Mouse (Mus musculus) lung, embryonic 14.5 days (tissue): Measurements from ENCODE around the gene Erich3. TPM values are rescaled to one million over a fixed set of nuclear protein-coding genes. Genes with fewer than 3 reads are reported as not detected.

Experiments used
- ATAC-seq: fragments of 200-750 bp; cut with Nextera tagmentation; 2 replicates; pipeline ENCODE4 v1.8.0; 2017; ENCODE audit warnings: mild to moderate bottlenecking, moderate TSS enrichment, moderate library complexity; ENCODE audit not compliant: insufficient read depth
- DNase-seq: peaks from one replicate; pipeline ENCODE4 v3.0.0-alpha.2; 2015
- H3K27ac ChIP-seq: fragments of 300-500 bp; sonication (generic); 2 replicates; pipeline ENCODE4 v1.5.1; 2014; ENCODE audit warnings: low read depth, mild to moderate bottlenecking, moderate library complexity
- H3K27me3 ChIP-seq: fragments of 300-500 bp; sonication (generic); 2 replicates; pipeline ENCODE4 v1.6.1; 2014; ENCODE audit warnings: low read length, control low read depth; ENCODE audit not compliant: insufficient read depth
- H3K36me3 ChIP-seq: fragments of 300-500 bp; sonication (generic); 2 replicates; pipeline ENCODE4 v1.6.1; 2014; ENCODE audit warnings: control low read depth; ENCODE audit not compliant: insufficient read depth
- H3K4me1 ChIP-seq: fragments of 300-500 bp; sonication (generic); 2 replicates; pipeline ENCODE4 v1.6.1; 2014; ENCODE audit warnings: antibody characterized with exemption, control low read depth; ENCODE audit not compliant: insufficient read depth
- H3K4me2 ChIP-seq: fragments of 300-500 bp; sonication (generic); 2 replicates; pipeline ENCODE4 v1.6.1; 2014; ENCODE audit warnings: mild to moderate bottlenecking
- H3K4me3 ChIP-seq: fragments of 300-500 bp; sonication (generic); 2 replicates; pipeline ENCODE4 v1.5.1; 2014; ENCODE audit warnings: low read depth, low read length
- H3K9ac ChIP-seq: fragments of 300-500 bp; sonication (generic); 2 replicates; pipeline ENCODE4 v1.6.1; 2014
- H3K9me3 ChIP-seq: fragments of 300-500 bp; sonication (generic); 2 replicates; pipeline ENCODE4 v1.6.1; 2016; ENCODE audit warnings: low read depth, low read length, control low read depth
- CTCF ChIP-seq: IDR thresholded peaks from 2 replicates; pipeline ENCODE4 v1.5.1; 2016; ENCODE audit warnings: antibody characterized with exemption, low read depth
- WGBS: fragments of 180-500 bp; shearing (Covaris S2); extraction: QIAGEN DNeasy Blood & Tissue Kit; methylation state at CpG from one replicate; pipeline ENCODE4 v1.1.7; 2014; 5-methylcytosine and 5-hydroxymethylcytosine counted together
- polyA plus RNA-seq: library from polyadenylated mRNA; unstranded; fragments of >200 nt; fragmentation: Nextera tagmentation; extraction: Ambion mirVana; gene quantifications from 2 replicates; pipeline ENCODE4 v1.2.1, GENCODE M21; 2014

Erich3 gene
- polyA plus RNA-seq, 1 experiment from 2014 or later = not detected

- WGBS = 35% methylated on average over 1 of the region's 1 CpGs
- no peaks in the 10 kb centered on the region for H3K4me1 ChIP-seq
- H3K9ac ChIP-seq = no peak overlapping the region
- no peaks in the 10 kb centered on the region for H3K9me3 ChIP-seq
- no peak for TF ChIP-seq CTCF
- H3K4me2 ChIP-seq = no peak overlapping the region
- no peak overlapping the region for H3K4me3 ChIP-seq
- no peak for DNase-seq
- no peak for ATAC-seq
- no peak overlapping the region for H3K27ac ChIP-seq
- no peaks in the 10 kb centered on the region for H3K36me3 ChIP-seq
- H3K27me3 ChIP-seq = no peaks in the 10 kb centered on the region
These were observed 149.2 kb downstream of the Erich3 start for GRCm38 (mm10) chr3:154812893-154813292.

GRCm38 (mm10) chr3:154815606-154816005, 151.9 kb downstream of the Erich3 start:
- no peaks in the 10 kb centered on the region for H3K9me3 ChIP-seq

GRCm38 (mm10) chr3:154816231-154816630, 152.6 kb downstream of the Erich3 start:
- DNase-seq (no peak), ATAC-seq (no peak)
- WGBS = 65% methylated on average over 3 of the region's 3 CpGs
- Histone ChIP-seq H3K4me1 (no peaks in the 10 kb centered on the region), H3K4me2 (no peak overlapping the region), H3K9me3 (no peaks in the 10 kb centered on the region), H3K4me3 (no peak overlapping the region), H3K27ac (no peak overlapping the region), H3K36me3 (no peaks in the 10 kb centered on the region), H3K27me3 (no peaks in the 10 kb centered on the region), H3K9ac (no peak overlapping the region)
- no peak for TF ChIP-seq CTCF

More at GRCm38 (mm10) chr3:154815606-154816005, 151.9 kb downstream of the Erich3 start:
- 42% methylated on average over 2 of the region's 2 CpGs for WGBS
- no peak overlapping the region for H3K4me2 ChIP-seq
- no peak for DNase-seq
- no peaks in the 10 kb centered on the region for H3K27me3 ChIP-seq
- no peaks in the 10 kb centered on the region for H3K36me3 ChIP-seq
- ATAC-seq = no peak
- H3K27ac ChIP-seq = no peak overlapping the region
- H3K4me1 ChIP-seq = no peaks in the 10 kb centered on the region
- H3K4me3 ChIP-seq = no peak overlapping the region
- H3K9ac ChIP-seq = no peak overlapping the region
- TF ChIP-seq CTCF = no peak

- Histone ChIP-seq H3K9ac (no peak overlapping the region), H3K4me1 (no peaks in the 10 kb centered on the region), H3K27ac (no peak overlapping the region), H3K4me3 (no peak overlapping the region), H3K27me3 (no peaks in the 10 kb centered on the region), H3K9me3 (no peaks in the 10 kb centered on the region), H3K4me2 (no peak overlapping the region), H3K36me3 (no peaks in the 10 kb centered on the region)
- DNase-seq (peak; percentile 22), ATAC-seq (peak; percentile 64; the same call in 1 of the 2 replicates)
- no peak for TF ChIP-seq CTCF
- 42% methylated on average over 19 of the region's 19 CpGs for WGBS
These were observed 153.4 kb downstream of the Erich3 start for GRCm38 (mm10) chr3:154816801-154817625.

Other genes with a start within 250 kb of the Erich3 start
- gene Cryz, start 67.1 kb upstream of the Erich3 start, polyA plus RNA-seq = 19.4 and 19.6 TPM in 2 replicates
- 15.9 and 17.9 TPM in 2 replicates for gene Tyw3, start 66.8 kb upstream of the Erich3 start, polyA plus RNA-seq